Mouse (Mus musculus) ES-CJ7 (cell line): ENCODE measurements at regions not wholly inside any gene's neighbourhood (a gene's known extent, or its start where the extent isn't known, plus 50 kb on each side); places are given as distances from the start of the nearest gene placed in this dataset.

Experiments
- DNase-seq: peaks from one replicate; pipeline ENCODE4 v3.0.0; 2011; ENCODE audit warnings: low read depth, low spot score

DNA sequence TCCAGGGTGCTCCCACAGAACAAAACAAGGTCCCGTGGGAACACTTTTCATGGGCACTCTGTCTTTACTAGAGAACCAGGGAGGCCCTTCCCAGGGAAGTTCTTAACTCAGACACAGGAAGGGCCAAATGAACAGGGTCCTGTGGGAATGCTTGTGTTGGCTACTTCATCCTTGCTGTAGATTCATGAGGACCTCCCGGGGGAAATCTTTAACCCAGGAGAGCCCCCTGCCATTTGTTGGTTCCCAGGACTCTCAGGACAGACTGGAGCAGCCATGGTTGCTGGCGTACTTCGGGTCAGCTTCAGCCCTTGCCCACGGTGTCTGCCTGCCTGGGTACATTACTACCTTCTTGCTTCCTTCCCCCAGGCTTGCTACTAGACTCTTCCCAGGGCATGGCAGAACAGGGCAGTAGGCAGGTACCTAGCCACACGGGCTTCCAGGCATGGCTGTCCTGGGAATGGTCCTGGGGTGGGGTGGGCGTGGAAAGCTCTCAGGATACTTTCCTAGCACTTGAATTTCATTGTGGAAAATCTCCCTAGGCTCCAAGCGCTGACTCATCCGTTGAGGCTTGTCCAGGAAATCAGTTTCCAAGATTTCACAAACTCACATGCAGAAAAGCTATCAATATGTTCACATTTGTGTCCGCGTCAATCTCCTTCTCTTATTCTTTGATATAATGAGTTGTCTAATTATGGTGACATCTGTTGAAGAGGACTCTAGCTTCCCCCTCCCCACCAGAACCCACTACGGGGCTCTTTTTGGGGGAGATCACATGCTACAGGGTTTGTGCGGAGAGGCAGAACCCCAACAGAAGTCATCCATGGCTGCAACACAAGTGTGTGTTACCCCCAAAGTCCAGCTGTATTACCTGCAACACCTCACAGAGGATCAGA is 148.6 kb downstream of the Sec61b start:
- DNase-seq, result no peak

DNA sequence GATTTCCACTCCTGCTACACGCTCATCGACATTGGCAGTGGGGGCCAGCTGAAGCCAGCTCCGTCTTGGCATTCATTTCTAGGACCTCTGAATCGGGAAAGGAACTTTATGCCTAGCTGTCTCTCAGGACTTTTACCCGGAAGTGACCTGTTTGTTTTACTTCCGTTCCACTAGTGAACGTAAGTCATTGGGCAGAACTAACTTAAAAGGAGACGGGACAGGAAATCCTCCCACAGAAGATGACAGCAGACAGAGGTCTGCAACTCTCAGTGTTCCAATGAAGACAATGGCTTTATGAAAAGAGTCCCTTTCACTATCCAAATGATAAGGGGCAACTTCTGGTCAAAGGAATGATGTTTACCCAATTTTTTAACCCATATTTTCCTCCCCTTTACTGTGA is 155.5 kb downstream of the Sec61b start:
- DNase-seq, result no peak

DNA sequence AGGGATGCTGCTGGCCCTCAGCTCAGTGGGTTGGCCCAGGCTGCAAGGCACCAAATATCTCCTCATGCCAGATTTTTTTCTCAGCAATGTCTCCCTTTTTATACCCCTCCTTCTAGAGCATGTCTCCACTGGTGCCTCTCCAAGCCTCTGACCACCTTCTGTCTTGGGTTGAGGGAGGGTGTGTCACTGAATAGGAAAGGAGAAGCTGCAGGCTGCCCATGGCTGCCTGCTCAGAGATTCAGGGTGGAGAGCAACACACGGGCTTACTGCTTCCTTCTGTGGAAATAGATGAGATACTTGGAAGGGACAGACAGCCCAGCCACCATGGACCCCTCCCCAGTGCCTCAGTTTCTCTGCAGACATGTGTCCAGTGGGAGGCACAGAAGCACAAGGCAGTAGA is 156.0 kb downstream of the Sec61b start:
- no peak for DNase-seq

DNA sequence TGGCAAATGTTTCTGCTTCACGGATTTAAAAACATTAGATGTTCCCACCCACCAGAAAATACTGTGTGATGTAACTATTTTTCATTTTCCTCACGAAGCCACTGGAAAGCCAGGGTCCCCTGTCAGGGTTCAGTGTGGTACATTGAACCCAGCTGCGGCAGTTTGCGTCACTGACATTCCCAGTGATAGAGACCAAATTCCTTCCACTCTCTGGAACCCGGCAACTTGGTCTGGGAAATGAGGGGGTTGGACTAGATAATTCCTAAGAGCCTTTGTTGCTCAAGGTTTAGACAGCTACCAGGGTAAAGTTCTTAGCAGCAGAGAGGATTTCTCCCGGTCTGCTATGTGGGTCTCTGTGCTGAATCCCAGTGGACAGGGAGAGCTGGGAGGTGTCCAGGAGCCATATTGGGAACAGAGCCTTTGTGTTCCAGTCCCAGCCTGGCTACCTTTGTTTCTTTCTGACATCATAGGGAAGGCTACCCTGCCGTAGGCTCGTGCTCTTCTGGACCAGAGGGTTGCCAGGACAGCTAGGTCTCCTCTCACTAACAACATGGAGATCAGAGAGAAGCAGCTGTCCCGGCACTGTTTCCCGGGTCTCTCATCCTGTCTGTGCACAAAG is 164.5 kb downstream of the Sec61b start:
- DNase-seq, result no peak

DNA sequence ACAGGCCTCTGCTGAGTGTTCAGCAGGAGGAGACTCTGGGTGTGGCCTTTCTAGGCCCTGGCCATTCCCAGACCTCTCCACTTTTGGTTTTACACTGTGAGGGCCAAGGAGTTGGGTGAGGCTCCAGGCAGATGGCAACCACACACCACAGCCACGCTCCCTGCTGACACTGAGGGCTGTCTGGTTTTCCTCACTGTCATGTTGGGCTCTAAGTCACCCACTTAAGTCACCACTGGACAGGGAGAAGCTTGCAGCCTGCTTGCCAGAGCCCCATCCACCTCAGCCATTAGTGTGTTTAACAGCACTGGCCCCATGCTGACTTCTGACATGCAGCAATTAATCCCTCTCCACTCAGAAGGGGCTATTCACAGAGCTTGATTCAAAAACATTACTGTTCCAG is 170.6 kb downstream of the Sec61b start:
- DNase-seq, result no peak

DNA sequence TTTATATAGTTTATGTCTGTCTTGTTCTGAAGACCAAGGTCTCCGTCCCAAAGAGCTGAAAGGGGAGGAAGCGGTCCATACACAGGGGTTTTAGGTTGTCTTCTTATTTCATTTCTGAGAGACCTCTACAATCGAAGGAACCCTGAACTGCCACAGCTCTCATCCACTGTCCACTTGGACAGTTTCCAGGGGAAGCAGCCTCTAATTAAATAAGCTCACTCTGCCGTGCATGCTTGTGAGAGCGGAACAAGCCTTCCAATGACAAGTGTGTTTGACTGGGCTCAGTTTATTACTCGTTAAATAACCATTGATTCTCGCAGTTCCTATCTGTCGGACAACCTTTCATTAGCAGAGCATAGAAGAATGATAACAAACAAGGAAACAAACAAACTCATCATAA is 174.2 kb downstream of the Sec61b start:
- DNase-seq, result no peak

GRCm38 (mm10) chr4:47649951-47650350 is 175.5 kb downstream of the Sec61b start:
- DNase-seq, result no peak

- no peak for DNase-seq
Measured at GRCm38 (mm10) chr4:47651521-47651920, 177.1 kb downstream of the Sec61b start.

- no peak for DNase-seq
Measured at GRCm38 (mm10) chr4:47653143-47653542, 178.7 kb downstream of the Sec61b start.

- no peak for DNase-seq
Measured at GRCm38 (mm10) chr4:47669519-47669918, 195.1 kb downstream of the Sec61b start.

DNA sequence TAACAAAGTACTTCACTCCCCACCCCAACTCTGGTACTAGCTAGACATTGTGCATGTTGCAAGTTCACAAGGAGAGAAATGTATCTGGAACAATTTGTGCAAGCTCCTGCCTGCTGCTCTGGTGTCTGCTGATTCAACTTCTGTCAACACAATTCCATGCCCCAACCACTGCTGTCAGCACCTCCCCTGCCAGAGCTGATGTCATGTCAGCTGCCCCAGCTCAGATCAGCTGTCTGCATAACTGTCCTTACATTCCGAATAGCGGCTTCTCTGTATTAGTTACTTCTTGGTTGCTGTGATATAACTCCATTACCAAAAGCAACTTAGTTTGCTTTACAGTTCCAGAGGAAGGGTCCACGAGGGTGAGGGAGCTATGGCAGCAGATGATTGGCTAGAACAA is 196.0 kb downstream of the Sec61b start:
- no peak for DNase-seq

GRCm38 (mm10) chr4:47671362-47671761 is 196.9 kb downstream of the Sec61b start:
- DNase-seq, result no peak

DNA sequence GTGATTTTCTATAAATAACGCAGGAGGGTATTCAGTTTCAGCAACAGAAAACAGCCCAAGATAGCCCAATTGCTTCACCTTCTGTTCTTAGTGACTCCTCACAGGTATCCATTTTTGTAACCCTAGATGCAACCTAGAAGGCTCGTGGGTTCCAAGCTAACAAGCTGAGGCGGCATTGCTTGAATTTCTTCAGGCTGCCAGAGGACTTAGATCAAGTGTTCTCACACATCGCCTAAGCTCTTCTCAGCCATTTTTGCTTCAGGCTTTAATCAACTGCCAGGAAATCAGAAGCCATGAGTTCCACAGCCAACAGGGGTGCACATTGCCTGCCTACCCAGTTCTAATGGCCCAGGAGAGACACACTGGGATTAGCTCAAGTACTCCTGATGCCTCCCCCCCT is 206.7 kb downstream of the Sec61b start:
- no peak for DNase-seq

DNA sequence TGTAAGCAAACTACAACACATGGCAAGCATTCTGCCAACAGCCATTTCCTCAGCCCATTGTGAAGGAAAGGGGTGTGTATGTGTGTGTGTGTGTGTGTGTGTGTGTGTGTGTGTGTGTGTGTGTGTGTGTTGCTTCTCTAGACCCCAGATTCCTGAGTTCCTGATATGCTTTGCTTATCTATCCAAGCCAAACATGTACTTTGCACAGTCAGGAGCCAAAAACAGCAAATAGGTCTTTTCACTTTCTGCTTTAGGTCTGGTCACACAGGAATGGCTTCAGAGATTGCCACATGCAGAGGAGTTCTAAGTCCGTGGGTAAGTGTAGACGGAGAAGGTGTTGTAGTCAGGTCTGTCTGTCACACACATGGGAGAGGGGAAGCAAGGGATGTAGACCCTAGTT is 216.7 kb downstream of the Sec61b start:
- no peak for DNase-seq

- no peak for DNase-seq
Measured at GRCm38 (mm10) chr4:47692654-47693053, 218.2 kb downstream of the Sec61b start.

DNA sequence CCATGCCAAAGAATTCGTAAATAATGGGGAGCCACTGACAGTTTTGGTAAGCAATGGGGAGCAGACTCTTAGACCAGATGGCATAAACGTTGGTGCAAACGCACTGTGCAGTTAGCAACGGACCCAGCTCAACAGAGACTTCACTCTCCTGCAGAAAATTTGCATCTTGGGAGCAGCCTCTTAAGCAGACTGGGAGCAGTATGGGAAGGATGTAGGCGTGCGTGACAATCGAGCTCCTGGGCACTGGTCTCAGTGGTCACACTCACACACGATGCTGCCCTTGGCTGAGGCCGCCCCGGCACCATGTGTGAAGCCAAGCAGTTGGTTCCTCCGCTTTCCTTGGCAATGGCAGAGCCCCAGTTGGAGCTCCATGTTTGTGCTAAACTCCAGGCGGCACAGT is 218.8 kb downstream of the Sec61b start:
- DNase-seq, result no peak

GRCm38 (mm10) chr4:47697071-47697470 is 222.6 kb downstream of the Sec61b start:
- DNase-seq, result no peak

DNA sequence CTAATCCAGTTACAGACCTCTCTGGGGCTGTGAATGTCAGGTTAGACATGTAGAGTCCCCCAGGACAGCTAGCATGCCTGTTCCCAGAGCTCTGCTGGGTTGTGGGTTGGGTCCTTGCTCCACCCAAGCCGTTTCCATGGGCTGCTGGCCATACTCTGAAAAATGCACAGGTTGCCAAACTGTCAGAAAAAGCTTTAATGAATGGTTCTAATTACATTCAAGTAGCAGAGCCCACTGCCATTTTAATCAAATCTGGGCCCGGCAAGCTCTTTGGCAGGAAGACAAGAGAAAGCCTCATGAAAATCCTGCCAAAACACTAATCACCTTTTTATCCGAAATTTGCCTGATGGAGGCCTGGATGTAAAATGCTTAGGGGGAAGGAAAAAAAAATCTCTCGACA is 224.1 kb downstream of the Sec61b start:
- DNase-seq, result no peak

DNA sequence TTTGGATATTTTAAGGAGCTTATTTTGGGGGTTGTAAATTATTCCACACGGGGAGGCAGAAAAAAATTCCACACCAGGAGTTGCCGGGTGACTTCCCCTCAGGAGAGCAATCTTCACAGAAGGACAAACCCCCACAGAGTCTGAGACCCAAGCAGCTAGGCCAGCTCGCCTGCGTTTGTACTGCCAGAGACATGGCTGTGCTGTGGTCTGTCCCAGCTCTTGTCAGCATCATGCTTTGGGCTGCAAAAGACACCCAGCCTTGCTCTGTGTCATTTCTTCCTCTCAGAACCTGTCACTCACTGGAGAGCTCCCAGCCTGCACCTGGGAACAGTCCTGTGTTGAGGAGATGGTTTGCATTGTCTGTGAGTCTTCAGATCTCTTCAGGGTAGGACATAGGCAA is 224.5 kb downstream of the Sec61b start:
- no peak for DNase-seq

- no peak for DNase-seq
Measured at GRCm38 (mm10) chr4:47703501-47703900, 229.0 kb downstream of the Sec61b start.

GRCm38 (mm10) chr4:47704607-47705006 is 230.1 kb downstream of the Sec61b start:
- DNase-seq, result no peak

DNA sequence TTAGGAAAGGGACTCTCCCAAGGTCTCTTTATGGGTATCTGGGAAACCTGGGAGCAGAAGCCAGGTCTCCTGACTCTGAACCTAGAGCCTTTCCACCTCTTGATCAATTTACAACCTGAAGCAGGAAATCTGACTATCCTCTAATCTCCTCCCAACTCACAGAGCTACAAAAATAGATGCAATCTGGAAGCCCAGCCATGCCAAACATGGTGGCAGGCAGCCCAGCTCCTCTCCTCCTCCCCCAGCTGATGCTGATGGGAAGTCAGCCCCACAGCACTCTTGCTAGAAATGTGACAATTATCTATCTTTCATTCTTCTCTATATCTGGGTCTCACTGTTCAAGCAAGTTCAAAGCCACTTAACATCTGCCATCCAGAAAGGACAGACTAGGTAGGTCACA is 233.5 kb downstream of the Sec61b start:
- no peak for DNase-seq

GRCm38 (mm10) chr4:47713387-47713786 is 238.9 kb downstream of the Sec61b start:
- DNase-seq, result no peak
